Mouse (Mus musculus) neural tube, embryonic 13.5 days (tissue): ENCODE results near the gene Klk1. TPM values are rescaled to one million over a fixed set of nuclear protein-coding genes. Genes with fewer than 3 reads are reported as not detected.

Source experiments
- polyA plus RNA-seq: library from polyadenylated mRNA; unstranded; fragments of >200 nt; fragmentation: Nextera tagmentation; extraction: Ambion mirVana; gene quantifications from 2 replicates; pipeline ENCODE4 v1.2.1, GENCODE M21; 2015

Gene Klk1
- polyA plus RNA-seq, 1 experiment from 2014 or later: not detected

Other genes starting within 250 kb of the Klk1 start
- not detected in 2 replicates for gene Klk1b9, start 249.3 kb upstream of the Klk1 start, polyA plus RNA-seq
- gene Klk1b11, start 229.5 kb upstream of the Klk1 start, polyA plus RNA-seq: not detected in 2 replicates
- gene Klk1b26, start 213.2 kb upstream of the Klk1 start, polyA plus RNA-seq: not detected in 2 replicates
- gene Klk1b27, start 173.1 kb upstream of the Klk1 start, polyA plus RNA-seq: not detected in 2 replicates
- gene Klk1b21, start 123.0 kb upstream of the Klk1 start, polyA plus RNA-seq: not detected in 2 replicates
- gene Klk1b22, start 112.7 kb upstream of the Klk1 start, polyA plus RNA-seq: not detected in 2 replicates
- gene Klk1b16, start 88.6 kb upstream of the Klk1 start, polyA plus RNA-seq: not detected in 2 replicates
- not detected in 2 replicates for gene Klk1b24, start 37.1 kb upstream of the Klk1 start, polyA plus RNA-seq
- not detected in 2 replicates for gene Klk1b3, start 27.2 kb upstream of the Klk1 start, polyA plus RNA-seq
- not detected in 2 replicates for gene Klk1b4, start 17.9 kb upstream of the Klk1 start, polyA plus RNA-seq
- gene Klk1b5, start 9.4 kb upstream of the Klk1 start, polyA plus RNA-seq: not detected in 2 replicates
- gene Gm36864, start 10.8 kb downstream of the Klk1 start, polyA plus RNA-seq: not detected in 2 replicates
- 1.1 and 1.3 TPM in 2 replicates for gene 1700028J19Rik, start 21.3 kb downstream of the Klk1 start, polyA plus RNA-seq
- 180 and 187 TPM in 2 replicates for gene 2410002F23Rik, start 21.4 kb downstream of the Klk1 start, polyA plus RNA-seq
- not detected in 2 replicates for gene Acp4, start 32.0 kb downstream of the Klk1 start, polyA plus RNA-seq
- not detected in 2 replicates for gene Gm15517, start 36.1 kb downstream of the Klk1 start, polyA plus RNA-seq
- 2.8 TPM in 2 replicates for gene Clec11a, start 81.5 kb downstream of the Klk1 start, polyA plus RNA-seq
- gene Shank1, start 84.9 kb downstream of the Klk1 start, polyA plus RNA-seq: 26.5 and 27.7 TPM in 2 replicates
- 24.9 and 28.4 TPM in 2 replicates for gene Syt3, start 158.7 kb downstream of the Klk1 start, polyA plus RNA-seq
- gene 1700008O03Rik, start 160.5 kb downstream of the Klk1 start, polyA plus RNA-seq: 1.0 and 1.5 TPM in 2 replicates
- gene Lrrc4b, start 203.7 kb downstream of the Klk1 start, polyA plus RNA-seq: 11.3 and 13.3 TPM in 2 replicates
- 1.6 and 2.9 TPM in 2 replicates for gene Aspdh, start 240.0 kb downstream of the Klk1 start, polyA plus RNA-seq
- gene Josd2, start 242.6 kb downstream of the Klk1 start, polyA plus RNA-seq: 49.9 and 54.3 TPM in 2 replicates